Mouse (Mus musculus): ENCODE measurements around the gene Fam98c.
"Not testable (repeated sequence)": the region's sequence is repeated elsewhere in the genome, so short reads cannot be mapped to it uniquely, and the experiment has no call there.

GRCm38 (mm10) chr7:29181323-29181722 lies 25.3 kb upstream of the Fam98c start:
- TF ChIP-seq POLR2A, CTCF (IDR thresholded peaks at IDR 0.05; ENCODE audit: insufficient read depth, low read depth, low read length): not testable (repeated sequence)

Measured in olfactory bulb, adult 2 months (tissue).